Mouse (Mus musculus): ENCODE results near the gene Secisbp2l. TPM values are rescaled to one million over a fixed set of nuclear protein-coding genes. Genes with fewer than 3 reads are reported as not detected.

The Secisbp2l gene
- total RNA-seq, 2 experiments from 2014 or later: 49.9 to 57.2 TPM

DNA sequence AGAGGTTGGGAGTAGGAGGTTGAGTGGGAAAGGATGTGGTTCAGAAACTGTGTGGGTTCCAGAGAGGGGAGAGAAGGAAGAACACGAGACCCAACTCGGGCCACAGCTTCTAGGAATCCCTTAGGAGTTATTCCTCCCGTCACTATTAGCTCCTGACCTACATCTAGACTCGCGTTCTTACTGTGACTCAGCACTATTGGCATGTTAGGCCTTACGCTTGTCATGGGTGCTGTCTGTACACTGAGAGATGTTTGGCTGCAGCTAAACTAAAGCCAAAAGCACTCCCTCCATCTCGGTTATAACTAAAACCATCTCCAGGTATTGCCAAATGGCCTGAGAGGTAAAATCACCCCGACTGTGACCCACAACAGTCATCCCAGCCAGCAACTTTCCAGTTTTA is 66.1 kb downstream of the Secisbp2l start:
- DNase-seq (ENCODE audit: low spot score in 2 of 2): peak in 1 of 2 experiments; percentile 22

DNA sequence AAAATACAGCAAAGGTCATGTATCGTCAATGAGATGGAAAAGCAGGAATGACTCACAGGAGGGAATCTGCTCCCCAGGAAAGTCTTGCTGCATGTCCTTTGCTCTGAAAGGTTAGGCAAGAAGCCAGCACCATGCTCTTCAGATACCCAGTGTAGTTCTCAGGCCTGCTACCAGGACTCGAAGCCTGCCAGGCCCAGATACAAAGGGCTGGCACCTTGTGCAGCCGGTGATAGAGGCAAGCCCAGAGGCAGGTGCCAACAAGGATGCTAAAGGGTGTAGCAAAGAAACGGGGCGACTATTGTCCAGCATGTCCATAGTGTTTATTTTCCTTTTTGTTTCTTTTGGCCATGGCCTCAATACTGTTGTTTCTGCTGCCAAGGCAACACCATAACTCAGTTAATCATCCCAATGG is 76.2 kb downstream of the Secisbp2l start:
- DNase-seq (ENCODE audit: low spot score in 2 of 2): peak; percentile 28 to 51

DNA sequence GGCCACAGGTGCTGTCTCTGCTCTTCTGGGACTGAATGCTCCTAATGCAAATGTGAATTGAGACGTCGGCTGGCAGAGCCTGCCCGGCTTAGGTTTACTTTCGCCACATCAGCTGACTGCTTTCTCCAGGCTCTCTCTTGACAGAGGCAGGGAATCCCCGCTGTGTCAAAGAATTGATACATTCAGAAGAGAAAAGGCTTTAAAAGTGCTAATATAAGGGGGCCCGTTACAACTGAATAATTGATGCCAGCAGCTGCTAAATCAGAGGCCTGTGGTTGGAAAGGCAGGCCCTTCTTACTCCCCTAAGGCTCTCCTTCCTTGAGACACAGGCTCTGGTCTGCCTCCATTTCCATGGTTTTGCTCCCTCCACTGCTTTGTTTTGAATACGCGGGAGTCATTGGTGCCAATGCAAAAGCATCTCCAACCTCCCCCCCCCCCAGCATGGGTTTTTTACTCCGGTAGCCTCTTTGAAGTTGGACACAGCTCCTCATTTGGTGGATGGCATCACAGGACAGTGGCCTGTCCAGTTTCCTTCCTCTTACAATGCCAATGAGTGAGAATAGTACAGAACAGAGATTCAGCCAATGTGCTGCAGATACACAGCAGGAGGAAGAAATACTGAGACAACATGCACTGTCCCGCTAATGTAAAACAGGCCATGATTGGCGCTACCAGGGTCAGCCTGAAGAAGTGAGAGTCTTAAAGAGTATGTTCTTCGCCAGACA is 77.6 kb downstream of the Secisbp2l start:
- DNase-seq (ENCODE audit: low spot score in 2 of 2): no peak

DNA sequence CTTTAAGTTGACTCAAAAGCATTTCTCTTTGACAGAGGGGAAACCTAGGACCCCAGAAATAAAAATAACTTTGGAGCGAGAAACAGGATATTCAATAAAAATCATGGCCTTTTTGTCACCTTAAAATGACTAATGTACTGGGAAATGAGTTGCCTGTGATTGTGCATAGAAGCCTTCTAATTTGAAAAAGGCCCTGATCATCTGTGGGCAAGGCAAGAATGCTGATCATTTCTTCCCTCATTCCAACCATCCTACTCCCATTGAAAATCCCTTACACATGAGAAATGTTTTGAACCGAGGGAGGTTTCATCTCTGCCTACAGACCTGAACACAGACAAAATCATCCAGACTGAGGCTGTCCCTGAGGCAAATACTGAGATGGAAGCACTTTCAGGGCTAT is 79.8 kb downstream of the Secisbp2l start:
- no peak for DNase-seq (ENCODE audit: low spot score in 2 of 2)

DNA sequence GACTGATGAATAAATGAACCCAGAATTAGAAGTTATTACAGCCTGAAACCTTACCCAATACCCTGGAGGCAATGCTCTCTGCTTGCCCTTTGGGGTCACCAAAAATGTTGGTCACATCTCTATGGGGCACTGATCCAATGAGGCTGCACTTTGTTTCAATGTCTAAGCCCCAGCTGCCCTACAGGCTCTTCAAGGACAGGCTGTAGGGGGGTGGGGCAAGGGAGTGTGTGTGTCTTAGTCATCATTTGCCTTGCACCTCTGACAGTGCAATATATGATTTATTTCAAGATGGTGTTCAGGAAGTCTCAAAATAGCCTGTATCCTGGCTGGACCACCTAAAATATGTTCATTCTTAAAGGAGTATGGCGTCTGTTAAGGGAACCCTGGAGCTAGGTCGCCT is 81.1 kb downstream of the Secisbp2l start:
- DNase-seq (ENCODE audit: low spot score in 2 of 2): no peak

DNA sequence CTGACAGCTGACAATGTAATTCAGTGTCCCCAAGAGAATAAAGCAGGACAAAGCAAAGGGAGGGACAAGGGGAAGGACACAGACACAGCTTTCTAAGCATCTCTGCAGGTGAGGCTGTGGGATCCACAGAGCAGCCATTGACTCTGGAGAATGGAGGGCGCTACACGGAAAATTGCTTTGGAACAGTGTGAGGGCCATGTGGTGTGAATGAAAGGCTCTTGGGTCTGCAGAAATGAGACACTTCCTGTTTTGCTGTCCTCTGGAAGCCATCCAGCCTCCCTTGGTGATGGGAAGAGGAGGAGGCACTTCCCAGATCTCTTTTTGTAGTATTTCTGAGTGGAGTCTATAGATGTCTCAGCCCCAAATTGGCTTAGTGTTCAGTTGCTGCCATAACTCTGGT is 86.5 kb downstream of the Secisbp2l start:
- DNase-seq (ENCODE audit: low spot score in 2 of 2): no peak

DNA sequence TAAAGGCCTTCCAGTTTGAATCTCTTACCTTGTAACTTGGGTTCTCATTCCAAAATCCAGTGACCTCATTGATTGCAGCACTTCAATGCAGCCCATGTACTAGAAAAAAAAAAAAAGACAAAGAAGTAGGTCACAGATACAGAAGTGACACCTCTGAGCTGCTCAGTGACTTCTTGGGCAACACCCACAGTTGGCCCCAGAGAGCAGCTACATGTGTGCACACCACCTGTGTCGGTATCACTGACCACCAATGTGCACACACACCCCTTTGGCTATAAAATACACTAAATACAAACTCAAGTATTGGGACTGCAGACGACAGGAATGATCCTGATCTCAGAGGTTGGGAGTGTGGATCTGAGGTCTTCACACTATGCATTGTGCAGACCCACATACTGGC is 87.9 kb downstream of the Secisbp2l start:
- no peak for DNase-seq (ENCODE audit: low spot score in 2 of 2)

DNA sequence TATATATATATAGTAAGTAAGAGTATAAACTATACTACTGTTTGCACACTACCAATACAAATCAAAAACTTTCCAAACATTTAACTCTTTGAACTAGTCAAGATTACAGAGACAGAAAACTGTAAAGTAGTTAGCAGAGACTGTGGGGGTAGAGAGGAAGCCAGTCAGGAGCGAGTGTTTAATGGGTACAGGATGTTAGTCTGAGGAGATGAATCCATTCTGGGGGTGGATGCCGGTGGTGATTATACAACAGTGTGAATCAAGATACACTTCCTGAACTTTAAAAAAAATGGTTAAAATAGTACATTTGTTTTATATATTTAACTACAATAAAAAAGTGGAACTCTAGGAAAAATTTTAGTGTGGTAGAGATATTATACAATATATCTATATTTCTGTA is 90.7 kb downstream of the Secisbp2l start:
- DNase-seq (ENCODE audit: low spot score in 2 of 2): no peak

Other genes starting within 250 kb of the Secisbp2l start
- 1 to 10 TPM; 2.7 to 2.9 TPM for gene Cep152, start 157.8 kb downstream of the Secisbp2l start, total RNA-seq (2021)
- 100 to 1,000 TPM; 108 to 126 TPM for gene Eid1, start 109.8 kb downstream of the Secisbp2l start, total RNA-seq (2021)
- 1 to 10 TPM; 2.8 to 3.0 TPM for gene Shc4, start 58.7 kb downstream of the Secisbp2l start, total RNA-seq (2021)
- 10 to 100 TPM; 52.2 to 68.0 TPM for gene Galk2, start 76.2 kb upstream of the Secisbp2l start, total RNA-seq (2021)
- 100 to 1,000 TPM; 136 to 172 TPM for gene Cops2, start 76.3 kb upstream of the Secisbp2l start, total RNA-seq (2021)